Mouse (Mus musculus): ENCODE measurements around the gene Wwc1. TPM values are rescaled to one million over a fixed set of nuclear protein-coding genes. Genes with fewer than 3 reads are reported as not detected.

Gene Wwc1
- polyA plus RNA-seq (2016; fragmentation: Nextera tagmentation; extraction: Ambion mirVana) = 4.2 and 4.4 TPM in 2 replicates

DNA sequence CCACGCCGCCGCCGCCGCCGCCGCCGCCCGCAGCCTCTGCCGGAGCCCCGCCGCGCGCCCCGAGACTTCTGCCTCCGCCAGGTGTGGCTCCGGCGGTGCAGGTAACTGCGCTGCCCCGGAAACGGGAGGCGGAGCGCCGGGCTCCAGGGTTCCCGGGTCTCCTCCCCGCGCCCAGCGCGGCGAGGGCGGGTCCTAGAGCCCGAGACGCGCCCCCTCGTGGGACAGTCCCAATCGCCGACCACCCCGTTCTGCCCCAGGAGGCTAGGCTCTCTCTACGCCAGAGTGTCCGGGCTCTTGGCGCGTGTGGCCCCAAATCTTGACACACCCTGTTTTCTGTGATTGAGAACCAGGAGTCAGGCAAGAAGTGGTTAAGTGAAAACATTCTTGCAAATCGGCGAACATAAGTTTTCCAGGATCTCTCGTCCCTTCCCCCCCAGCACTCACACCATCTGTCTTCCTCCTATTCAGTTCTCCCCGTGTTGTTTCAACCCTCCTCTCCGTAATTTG is at the start of gene Wwc1:
Gene Wwc1 (minus strand): TSS at position 117 of the 507 bp plus-strand sequence.
- peak; percentile 82 for DNase-seq (ENCODE audit: low spot score)

GRCm38 (mm10) chr11:36020009-36020408 is 39.7 kb upstream of the Wwc1 start:
- Histone ChIP-seq H3K4me3 (no peak overlapping the region), H3K27ac (replicated peaks) (no peak overlapping the region), H3K27me3 (replicated peaks; ENCODE audit: low read depth, poor library complexity, severe bottlenecking) (no peaks in the 10 kb centered on the region), H3K4me1 (no peaks in the 10 kb centered on the region), H3K36me3 (replicated peaks) (peaks cover 15% of the 10 kb centered on the region), H3K9me3 (0 out of 2 replicates have a peak, but pooled peaks cover 6% of the 10 kb centered on the region)
- 73% methylated on average over 3 of the region's 3 CpGs for WGBS
- no peak for DNase-seq (ENCODE audit: low spot score)

More for the DNA sequence above, at the start of gene Wwc1:
- peak within 1 kb of the TSS; percentile 78 for H3K4me3 ChIP-seq
- WGBS = 3% methylated on average over 47 of the region's 47 CpGs
- H3K4me1 ChIP-seq = peaks cover 46% of the 10 kb centered on the region
- H3K36me3 ChIP-seq (replicated peaks) = no peaks in the 10 kb centered on the region
- peak within 1 kb of the TSS; percentile 86 for H3K27ac ChIP-seq (replicated peaks)
- no peaks in the 10 kb centered on the region for H3K9me3 ChIP-seq
- peaks cover 79% of the 10 kb centered on the region for H3K27me3 ChIP-seq (replicated peaks; ENCODE audit: low read depth, poor library complexity, severe bottlenecking)

- no peak overlapping the region for H3K27ac ChIP-seq (replicated peaks)
- no peak for DNase-seq (ENCODE audit: low spot score)
- H3K4me1 ChIP-seq = peaks cover 9% of the 10 kb centered on the region
- H3K27me3 ChIP-seq (replicated peaks; ENCODE audit: low read depth, poor library complexity, severe bottlenecking) = no peaks in the 10 kb centered on the region
- no peaks in the 10 kb centered on the region for H3K9me3 ChIP-seq
- H3K36me3 ChIP-seq (replicated peaks) = no peaks in the 10 kb centered on the region
- no peak overlapping the region for H3K4me3 ChIP-seq
- WGBS = 79% methylated on average over 4 of the region's 4 CpGs
Observed at GRCm38 (mm10) chr11:36013179-36013578, 32.9 kb upstream of the Wwc1 start.

DNA sequence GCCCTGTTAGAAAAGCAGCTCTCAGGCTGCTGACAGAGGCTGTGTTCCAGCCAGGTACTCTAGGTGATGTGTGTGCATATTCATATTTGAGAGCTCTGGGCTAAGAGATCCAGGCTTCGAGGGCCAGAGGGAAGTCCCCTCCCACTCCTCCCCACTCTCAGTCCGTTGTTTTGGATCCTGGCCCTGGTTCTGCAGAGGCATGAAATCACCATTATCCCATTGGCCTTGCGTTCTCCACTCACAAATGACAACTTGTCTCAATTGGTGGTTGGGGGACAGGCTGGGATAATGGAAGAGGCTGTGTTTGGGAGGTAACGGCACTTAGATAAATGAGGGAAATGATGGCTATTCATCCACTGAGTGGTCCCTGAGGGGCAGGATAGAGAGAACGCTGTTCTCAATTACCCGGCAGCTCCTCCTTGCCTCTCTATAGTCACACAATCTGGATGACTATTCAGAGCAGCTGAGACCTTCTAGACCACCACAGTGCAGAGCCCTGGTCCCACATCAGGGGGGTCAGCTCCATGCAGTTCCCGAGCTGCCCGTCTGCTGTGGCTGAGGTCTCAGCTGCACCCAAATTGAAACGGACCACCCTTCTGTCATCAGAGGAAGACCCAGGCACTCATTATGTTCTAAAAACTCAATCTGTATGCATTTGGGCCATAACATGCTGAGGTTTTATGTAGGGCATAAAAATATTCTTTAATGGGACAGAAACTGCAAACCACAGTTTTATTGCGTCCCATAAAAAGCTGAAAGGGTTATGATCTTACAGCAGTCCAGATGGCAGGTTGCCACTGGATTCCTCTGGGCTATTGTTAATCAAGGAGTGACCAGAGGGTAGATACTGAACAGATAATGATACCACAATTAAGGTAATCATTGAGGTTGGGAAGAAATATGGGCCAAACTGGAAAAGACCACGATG is 29.2 kb upstream of the Wwc1 start:
- DNase-seq (ENCODE audit: low spot score) = no peak
- H3K36me3 ChIP-seq (replicated peaks) = no peaks in the 10 kb centered on the region

DNA sequence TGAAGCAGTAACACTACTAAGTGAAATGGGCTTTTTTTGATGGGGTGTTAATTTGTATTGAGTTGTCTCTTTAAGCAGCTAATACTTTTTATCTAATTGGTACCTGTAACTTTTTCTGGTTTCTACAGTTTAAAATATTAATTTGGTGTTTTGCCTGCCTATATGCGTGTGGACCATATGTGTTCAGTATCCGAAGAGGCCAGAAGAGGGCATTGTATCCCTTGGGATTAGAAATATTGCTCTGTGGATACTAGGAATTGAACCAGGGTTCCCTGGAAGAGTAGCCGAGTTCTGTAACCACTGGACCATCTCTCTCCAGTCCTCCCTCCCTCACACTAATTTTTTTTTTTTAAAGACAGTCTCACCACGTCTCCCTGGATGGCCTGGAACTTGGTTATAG is 22.6 kb upstream of the Wwc1 start:
- peaks cover 43% of the 10 kb centered on the region for H3K27me3 ChIP-seq (replicated peaks; ENCODE audit: low read depth, poor library complexity, severe bottlenecking)
- DNase-seq (ENCODE audit: low spot score) = no peak
- H3K27ac ChIP-seq (replicated peaks) = no peak overlapping the region
- H3K4me1 ChIP-seq = peaks cover 31% of the 10 kb centered on the region
- H3K9me3 ChIP-seq = no peaks in the 10 kb centered on the region
- no peaks in the 10 kb centered on the region for H3K36me3 ChIP-seq (replicated peaks)
- 50% methylated on average over 4 of the region's 4 CpGs for WGBS
- no peak overlapping the region for H3K4me3 ChIP-seq

More for the DNA sequence above, 29.2 kb upstream of the Wwc1 start:
- Histone ChIP-seq H3K27me3 (replicated peaks; ENCODE audit: low read depth, poor library complexity, severe bottlenecking) (0 out of 2 replicates have a peak, but pooled peaks cover 3% of the 10 kb centered on the region), H3K9me3 (no peaks in the 10 kb centered on the region), H3K4me3 (no peak overlapping the region), H3K27ac (replicated peaks) (no peak overlapping the region), H3K4me1 (peaks cover 9% of the 10 kb centered on the region)
- 69% methylated on average over 11 of the region's 11 CpGs for WGBS

- H3K4me1 ChIP-seq = peaks cover 31% of the 10 kb centered on the region
- H3K27me3 ChIP-seq (replicated peaks; ENCODE audit: low read depth, poor library complexity, severe bottlenecking) = peaks cover 43% of the 10 kb centered on the region
- no peaks in the 10 kb centered on the region for H3K36me3 ChIP-seq (replicated peaks)
- 6% methylated on average over 28 of the region's 28 CpGs for WGBS
- DNase-seq (ENCODE audit: low spot score) = peak; percentile 92
- peak overlapping the region; percentile 14; the same call in 1 of the 2 replicates for H3K27ac ChIP-seq (replicated peaks)
- H3K9me3 ChIP-seq = no peaks in the 10 kb centered on the region
- H3K4me3 ChIP-seq = peak overlapping the region; percentile 48
Observed at GRCm38 (mm10) chr11:36001282-36001970, 21.1 kb upstream of the Wwc1 start.

GRCm38 (mm10) chr11:36000585-36001281 is 20.4 kb upstream of the Wwc1 start:
- H3K36me3 ChIP-seq (replicated peaks) = no peaks in the 10 kb centered on the region
- WGBS = 2% methylated on average over 10 of the region's 10 CpGs
- peak overlapping the region; percentile 14; the same call in 1 of the 2 replicates for H3K27ac ChIP-seq (replicated peaks)
- H3K4me3 ChIP-seq = peak overlapping the region; percentile 48
- H3K9me3 ChIP-seq = no peaks in the 10 kb centered on the region
- DNase-seq (ENCODE audit: low spot score) = no peak
- peaks cover 43% of the 10 kb centered on the region for H3K27me3 ChIP-seq (replicated peaks; ENCODE audit: low read depth, poor library complexity, severe bottlenecking)
- peaks cover 31% of the 10 kb centered on the region for H3K4me1 ChIP-seq

DNA sequence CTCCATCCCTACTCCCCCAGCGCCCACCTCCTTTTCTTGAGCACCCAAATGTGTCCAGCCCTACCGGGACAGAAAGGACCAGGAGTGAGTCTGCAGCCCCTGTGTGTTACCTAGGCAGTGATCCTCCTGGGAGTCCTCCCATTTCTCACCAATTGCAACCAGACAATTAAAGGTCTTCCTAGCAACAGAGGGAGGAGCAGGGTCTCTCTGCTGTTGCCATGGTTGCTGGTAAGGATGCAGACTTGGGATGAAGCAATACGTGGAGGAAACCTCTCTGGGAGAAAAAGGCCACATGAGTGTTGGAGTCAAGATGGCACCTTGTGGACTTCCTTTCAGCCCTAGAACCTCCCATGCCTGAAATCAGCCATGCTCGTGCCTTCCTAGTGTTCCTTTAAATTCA is 19.7 kb upstream of the Wwc1 start:
- H3K27ac ChIP-seq (replicated peaks) = no peak overlapping the region
- DNase-seq (ENCODE audit: low spot score) = no peak
- H3K27me3 ChIP-seq (replicated peaks; ENCODE audit: low read depth, poor library complexity, severe bottlenecking) = peaks cover 43% of the 10 kb centered on the region
- H3K4me1 ChIP-seq = peaks cover 31% of the 10 kb centered on the region
- no peak overlapping the region for H3K4me3 ChIP-seq
- WGBS = 7% methylated on average over 4 of the region's 4 CpGs
- H3K9me3 ChIP-seq = no peaks in the 10 kb centered on the region
- no peaks in the 10 kb centered on the region for H3K36me3 ChIP-seq (replicated peaks)

- WGBS = 83% methylated on average over 12 of the region's 12 CpGs
Observed at GRCm38 (mm10) chr11:35998048-35998447, 17.7 kb upstream of the Wwc1 start.

GRCm38 (mm10) chr11:35995310-35995709 is 15.0 kb upstream of the Wwc1 start:
- no peak overlapping the region for H3K27ac ChIP-seq (replicated peaks)
- H3K4me1 ChIP-seq = peaks cover 13% of the 10 kb centered on the region
- H3K4me3 ChIP-seq = no peak overlapping the region
- H3K36me3 ChIP-seq (replicated peaks) = no peaks in the 10 kb centered on the region
- H3K9me3 ChIP-seq = no peaks in the 10 kb centered on the region
- peaks cover 14% of the 10 kb centered on the region for H3K27me3 ChIP-seq (replicated peaks; ENCODE audit: low read depth, poor library complexity, severe bottlenecking)
- no peak for DNase-seq (ENCODE audit: low spot score)

More at GRCm38 (mm10) chr11:35998048-35998447, 17.7 kb upstream of the Wwc1 start:
- H3K36me3 ChIP-seq (replicated peaks) = no peaks in the 10 kb centered on the region
- H3K4me3 ChIP-seq = no peak overlapping the region
- peaks cover 31% of the 10 kb centered on the region for H3K4me1 ChIP-seq
- no peak for DNase-seq (ENCODE audit: low spot score)
- H3K27ac ChIP-seq (replicated peaks) = no peak overlapping the region
- H3K27me3 ChIP-seq (replicated peaks; ENCODE audit: low read depth, poor library complexity, severe bottlenecking) = peaks cover 31% of the 10 kb centered on the region
- no peaks in the 10 kb centered on the region for H3K9me3 ChIP-seq

GRCm38 (mm10) chr11:35991846-35992245 is 11.5 kb upstream of the Wwc1 start:
- no peak overlapping the region for H3K4me3 ChIP-seq
- H3K4me1 ChIP-seq = no peaks in the 10 kb centered on the region
- H3K36me3 ChIP-seq (replicated peaks) = no peaks in the 10 kb centered on the region
- WGBS = 88% methylated on average over 2 of the region's 2 CpGs
- no peaks in the 10 kb centered on the region for H3K9me3 ChIP-seq
- no peak overlapping the region for H3K27ac ChIP-seq (replicated peaks)
- no peak for DNase-seq (ENCODE audit: low spot score)
- H3K27me3 ChIP-seq (replicated peaks; ENCODE audit: low read depth, poor library complexity, severe bottlenecking) = peaks cover 12% of the 10 kb centered on the region

- Histone ChIP-seq H3K36me3 (replicated peaks) (no peaks in the 10 kb centered on the region), H3K4me1 (peaks cover 13% of the 10 kb centered on the region), H3K27me3 (replicated peaks; ENCODE audit: low read depth, poor library complexity, severe bottlenecking) (peaks cover 31% of the 10 kb centered on the region), H3K9me3 (no peaks in the 10 kb centered on the region), H3K27ac (replicated peaks) (no peak overlapping the region), H3K4me3 (no peak overlapping the region)
- 83% methylated on average over 4 of the region's 4 CpGs for WGBS
- no peak for DNase-seq (ENCODE audit: low spot score)
Observed at GRCm38 (mm10) chr11:35989967-35990366, 9.6 kb upstream of the Wwc1 start.

All from embryonic facial prominence, embryonic 10.5 days (tissue).